Mouse (Mus musculus) heart, embryonic 13.5 days (tissue): ENCODE measurements around the gene Tacc2. TPM values are rescaled to one million over a fixed set of nuclear protein-coding genes. Genes with fewer than 3 reads are reported as not detected.

Experiments used
- ATAC-seq: fragments of 200-750 bp; cut with Nextera tagmentation; 2 replicates; pipeline ENCODE4 v1.8.0; 2017; ENCODE audit warnings: moderate TSS enrichment; ENCODE audit not compliant: insufficient number of reproducible peaks, low FRiP score, low TSS enrichment; ENCODE audit errors: extremely low read depth
- H3K27ac ChIP-seq: fragments of 300-500 bp; sonication (generic); replicated peaks from 2 replicates; pipeline ENCODE4 v1.5.1; 2015; ENCODE audit warnings: moderate library complexity, mild to moderate bottlenecking, inconsistent platforms
- H3K27me3 ChIP-seq: fragments of 300-500 bp; sonication (generic); replicated peaks from 2 replicates; pipeline ENCODE4 v1.6.1; 2015; ENCODE audit warnings: mild to moderate bottlenecking, inconsistent platforms
- H3K36me3 ChIP-seq: fragments of 300-500 bp; sonication (generic); 2 replicates; pipeline ENCODE4 v1.6.1; 2015; ENCODE audit warnings: mild to moderate bottlenecking, inconsistent platforms
- H3K4me1 ChIP-seq: fragments of 300-500 bp; sonication (generic); 2 replicates; pipeline ENCODE4 v1.6.1; 2015; ENCODE audit warnings: inconsistent platforms
- H3K4me2 ChIP-seq: fragments of 300-500 bp; sonication (generic); 2 replicates; pipeline ENCODE4 v1.6.1; 2015; ENCODE audit warnings: inconsistent platforms, mild to moderate bottlenecking, moderate library complexity
- H3K4me3 ChIP-seq: fragments of 300-500 bp; sonication (generic); 2 replicates; pipeline ENCODE4 v1.5.1; 2015; ENCODE audit warnings: moderate library complexity, mild to moderate bottlenecking, inconsistent platforms
- H3K9ac ChIP-seq: fragments of 300-500 bp; sonication (generic); 2 replicates; pipeline ENCODE4 v1.6.1; 2015; ENCODE audit warnings: inconsistent platforms, mild to moderate bottlenecking, moderate library complexity
- H3K9me3 ChIP-seq: fragments of 300-500 bp; sonication (generic); 2 replicates; pipeline ENCODE4 v1.6.1; 2016; ENCODE audit warnings: inconsistent platforms
- WGBS: fragments of 180-500 bp; shearing (Covaris S2); methylation state at CpG from one replicate; pipeline ENCODE4 v1.1.7; 2015; ENCODE audit warnings: mixed read lengths; 5-methylcytosine and 5-hydroxymethylcytosine counted together
- polyA plus RNA-seq: library from polyadenylated mRNA; unstranded; fragments of >200 nt; fragmentation: Nextera tagmentation; extraction: Ambion mirVana; gene quantifications from 2 replicates; pipeline ENCODE4 v1.2.1, GENCODE M21; 2015

Tacc2 gene
- polyA plus RNA-seq, 1 experiment from 2014 or later, result 42.5 TPM

DNA sequence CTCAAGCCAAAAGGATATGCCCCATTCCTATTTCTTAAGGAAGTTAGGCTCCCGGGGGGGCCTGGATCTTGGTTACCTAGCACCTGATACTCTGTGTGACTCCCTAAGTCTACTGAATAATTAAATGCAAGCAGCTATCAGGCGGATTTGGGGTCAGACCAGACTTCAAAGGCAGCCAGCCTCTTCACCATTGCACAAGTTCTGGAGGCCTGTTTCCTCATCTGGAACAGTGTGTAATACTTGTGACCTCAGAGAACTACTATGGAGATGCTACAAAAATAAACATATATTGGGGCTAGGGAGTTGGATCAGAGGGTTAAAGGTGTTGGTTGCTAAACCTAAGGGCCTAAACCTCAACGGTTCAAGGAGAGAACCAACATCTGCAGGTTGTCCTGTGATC, 59.0 kb downstream of the Tacc2 start:
- 72% methylated on average over 3 of the region's 3 CpGs for WGBS

DNA sequence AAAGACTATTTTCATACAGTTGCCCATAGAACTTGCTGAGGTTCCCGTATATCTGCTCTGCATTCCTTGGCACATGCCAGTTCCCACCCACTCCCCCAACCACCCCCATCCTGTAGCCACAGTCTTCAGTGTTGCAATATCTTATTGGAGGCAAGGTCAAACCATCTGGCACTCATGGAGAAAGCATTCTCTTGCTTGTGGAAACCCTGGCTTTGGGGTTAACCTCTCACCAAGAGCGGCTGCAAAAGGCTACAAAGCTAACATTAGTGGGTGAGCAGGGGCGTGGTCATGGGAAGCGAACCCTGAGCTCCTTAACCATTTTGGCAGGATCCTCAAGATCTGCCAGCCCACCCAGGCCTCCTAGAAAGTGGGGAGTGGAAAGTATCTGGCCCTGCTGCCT, 59.7 kb downstream of the Tacc2 start:
- no peaks in the 10 kb centered on the region for H3K27me3 ChIP-seq
- no peak for ATAC-seq

More for the DNA sequence above, 59.0 kb downstream of the Tacc2 start:
- Histone ChIP-seq H3K4me2 (no peak overlapping the region), H3K9me3 (no peaks in the 10 kb centered on the region), H3K27me3 (no peaks in the 10 kb centered on the region), H3K4me1 (peaks cover 54% of the 10 kb centered on the region), H3K4me3 (no peak overlapping the region), H3K9ac (no peak overlapping the region), H3K36me3 (no peaks in the 10 kb centered on the region), H3K27ac (no peak overlapping the region)
- ATAC-seq, result no peak

GRCm38 (mm10) chr7:130637811-130638210, 60.6 kb downstream of the Tacc2 start:
- no peaks in the 10 kb centered on the region for H3K27me3 ChIP-seq
- 0 out of 2 replicates have a peak overlapping the region, but pooled peaks have one; percentile 37 for H3K9ac ChIP-seq
- no peak overlapping the region for H3K4me3 ChIP-seq
- ATAC-seq, result no peak
- H3K4me2 ChIP-seq, result no peak overlapping the region
- H3K9me3 ChIP-seq, result no peaks in the 10 kb centered on the region
- H3K27ac ChIP-seq, result peak overlapping the region; percentile 38; the same call in 1 of the 2 replicates
- WGBS, result 36% methylated on average over 6 of the region's 6 CpGs
- peaks cover 41% of the 10 kb centered on the region for H3K4me1 ChIP-seq
- no peaks in the 10 kb centered on the region for H3K36me3 ChIP-seq

More for the DNA sequence above, 59.7 kb downstream of the Tacc2 start:
- 76% methylated on average over 4 of the region's 4 CpGs for WGBS
- H3K4me1 ChIP-seq, result peaks cover 47% of the 10 kb centered on the region
- no peak overlapping the region for H3K4me2 ChIP-seq
- no peak overlapping the region for H3K9ac ChIP-seq
- H3K4me3 ChIP-seq, result no peak overlapping the region
- H3K9me3 ChIP-seq, result no peaks in the 10 kb centered on the region
- H3K27ac ChIP-seq, result no peak overlapping the region
- no peaks in the 10 kb centered on the region for H3K36me3 ChIP-seq

DNA sequence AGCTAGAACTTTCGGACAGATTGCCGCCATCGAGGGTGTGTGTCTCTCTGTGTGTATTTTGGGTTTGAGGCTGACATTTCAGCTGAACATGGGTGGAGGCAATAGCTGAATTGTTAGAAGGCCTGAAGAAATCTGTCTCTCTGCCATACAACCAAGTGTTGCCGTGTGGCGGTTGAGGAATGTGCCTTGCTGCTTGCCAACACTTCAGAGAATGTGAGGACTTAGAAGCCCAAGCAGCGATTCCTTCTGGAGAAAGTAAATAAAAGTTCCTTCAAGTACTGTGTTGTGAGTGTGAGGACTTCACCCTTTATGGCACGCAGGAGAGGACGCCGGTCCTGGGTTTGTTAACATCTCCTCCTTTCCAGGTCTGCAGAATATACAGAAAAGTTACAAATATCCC, 63.4 kb downstream of the Tacc2 start:
- Histone ChIP-seq H3K9me3 (no peaks in the 10 kb centered on the region), H3K4me1 (peaks cover 44% of the 10 kb centered on the region), H3K9ac (no peak overlapping the region), H3K27ac (no peak overlapping the region), H3K36me3 (no peaks in the 10 kb centered on the region), H3K4me3 (no peak overlapping the region), H3K4me2 (no peak overlapping the region), H3K27me3 (no peaks in the 10 kb centered on the region)
- 69% methylated on average over 9 of the region's 9 CpGs for WGBS
- ATAC-seq, result no peak

GRCm38 (mm10) chr7:130645332-130645993, 68.2 kb downstream of the Tacc2 start:
- ATAC-seq, result peak; percentile 3; the same call in 1 of the 2 replicates
- Histone ChIP-seq H3K4me2 (peak overlapping the region; percentile 84), H3K4me1 (peaks cover 59% of the 10 kb centered on the region), H3K27ac (peak overlapping the region; percentile 100), H3K4me3 (peak overlapping the region; percentile 77), H3K9me3 (no peaks in the 10 kb centered on the region), H3K27me3 (no peaks in the 10 kb centered on the region), H3K36me3 (no peaks in the 10 kb centered on the region), H3K9ac (peak overlapping the region; percentile 98)
- WGBS, result 9% methylated on average over 15 of the region's 15 CpGs

GRCm38 (mm10) chr7:130645994-130646761, 68.9 kb downstream of the Tacc2 start:
- H3K36me3 ChIP-seq, result no peaks in the 10 kb centered on the region
- H3K9ac ChIP-seq, result peak overlapping the region; percentile 98
- no peaks in the 10 kb centered on the region for H3K27me3 ChIP-seq
- peaks cover 60% of the 10 kb centered on the region for H3K4me1 ChIP-seq
- H3K27ac ChIP-seq, result peak overlapping the region; percentile 100
- peak; percentile 61 for ATAC-seq
- H3K9me3 ChIP-seq, result no peaks in the 10 kb centered on the region
- H3K4me3 ChIP-seq, result peak overlapping the region; percentile 77
- H3K4me2 ChIP-seq, result peak overlapping the region; percentile 84
- under 1% methylated on average over 55 of the region's 55 CpGs for WGBS

DNA sequence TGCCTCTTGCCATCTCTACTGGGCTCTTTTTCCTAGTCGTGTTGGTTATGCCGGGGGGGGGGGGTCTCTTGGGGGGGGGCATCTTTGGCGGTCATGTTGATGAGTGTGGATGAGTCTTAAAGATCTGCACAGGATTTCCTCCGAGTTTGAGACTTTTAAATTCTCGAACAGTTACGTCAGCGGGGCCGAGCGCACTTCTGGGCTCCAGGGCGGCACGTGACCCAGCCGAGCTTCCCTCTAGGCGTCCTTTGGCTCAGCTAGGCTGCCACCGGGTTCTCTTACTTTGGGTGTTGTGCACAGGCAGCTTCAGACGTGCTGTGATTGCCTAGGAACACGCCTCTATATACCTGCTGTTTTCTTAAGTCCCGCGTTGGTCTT, 69.5 kb downstream of the Tacc2 start:
- Histone ChIP-seq H3K36me3 (no peaks in the 10 kb centered on the region), H3K4me1 (peaks cover 64% of the 10 kb centered on the region), H3K4me2 (peak overlapping the region; percentile 84), H3K27me3 (no peaks in the 10 kb centered on the region), H3K27ac (peak overlapping the region; percentile 100), H3K4me3 (peak overlapping the region; percentile 77), H3K9ac (peak overlapping the region; percentile 98), H3K9me3 (no peaks in the 10 kb centered on the region)
- ATAC-seq, result peak; percentile 51; the same call in 1 of the 2 replicates
- under 1% methylated on average over 18 of the region's 18 CpGs for WGBS

GRCm38 (mm10) chr7:130648061-130648460, 70.8 kb downstream of the Tacc2 start:
- H3K9ac ChIP-seq, result peak overlapping the region; percentile 98

DNA sequence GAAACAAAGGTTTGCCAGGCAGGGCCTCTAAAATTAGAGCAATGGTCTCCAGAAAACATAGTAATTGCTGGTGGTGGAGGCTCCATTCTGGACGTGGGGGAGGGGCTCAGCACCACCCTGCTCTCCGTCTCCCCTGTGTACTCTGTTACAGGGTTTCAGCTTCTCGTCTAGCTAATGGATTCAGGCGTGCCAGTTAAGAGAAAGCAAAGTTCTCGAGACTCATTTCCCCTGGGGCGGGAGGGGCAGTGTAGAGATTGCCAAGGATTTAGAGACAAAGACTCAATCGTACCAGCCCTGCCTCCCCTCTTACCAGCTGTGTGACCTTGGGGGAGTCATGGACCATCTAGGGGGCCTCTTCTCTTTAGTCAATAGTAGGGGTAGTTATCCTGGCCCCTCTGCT, 72.0 kb downstream of the Tacc2 start:
- no peak for ATAC-seq
- Histone ChIP-seq H3K36me3 (no peaks in the 10 kb centered on the region), H3K4me3 (no peak overlapping the region), H3K27me3 (no peaks in the 10 kb centered on the region), H3K9me3 (no peaks in the 10 kb centered on the region), H3K9ac (peak overlapping the region; percentile 98), H3K4me2 (peak overlapping the region; percentile 84), H3K27ac (peak overlapping the region; percentile 100), H3K4me1 (peaks cover 81% of the 10 kb centered on the region)
- WGBS, result 26% methylated on average over 7 of the region's 7 CpGs

More at GRCm38 (mm10) chr7:130648061-130648460, 70.8 kb downstream of the Tacc2 start:
- no peak for ATAC-seq
- Histone ChIP-seq H3K9me3 (no peaks in the 10 kb centered on the region), H3K27ac (peak overlapping the region; percentile 100), H3K4me1 (peaks cover 75% of the 10 kb centered on the region), H3K4me2 (peak overlapping the region; percentile 84), H3K36me3 (no peaks in the 10 kb centered on the region), H3K4me3 (peak overlapping the region; percentile 77), H3K27me3 (no peaks in the 10 kb centered on the region)
- WGBS, result 56% methylated on average over 4 of the region's 4 CpGs

DNA sequence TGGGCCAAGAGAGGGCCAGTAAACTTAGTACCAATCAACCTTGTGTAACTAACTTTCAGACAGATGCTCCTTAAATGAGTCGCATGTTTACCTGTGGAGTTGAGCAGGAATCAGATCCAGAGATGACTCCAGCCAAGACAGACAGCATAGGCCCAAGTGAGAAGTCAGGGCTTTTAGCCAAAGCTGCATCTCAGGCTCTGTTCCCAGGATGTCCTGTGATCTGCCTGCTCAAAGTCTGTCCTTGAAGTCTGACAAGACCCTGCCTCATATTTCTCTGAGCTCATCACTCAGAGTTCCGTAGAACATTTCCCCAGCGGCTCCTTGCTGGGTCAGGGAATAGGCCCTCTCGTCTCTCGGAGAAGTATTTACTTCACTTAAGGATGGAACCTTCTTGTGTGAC, 73.4 kb downstream of the Tacc2 start:
- WGBS, result 79% methylated on average over 5 of the region's 5 CpGs
- no peak overlapping the region for H3K4me3 ChIP-seq
- peak overlapping the region; percentile 17; the same call in 1 of the 2 replicates for H3K27ac ChIP-seq
- no peaks in the 10 kb centered on the region for H3K36me3 ChIP-seq
- no peaks in the 10 kb centered on the region for H3K27me3 ChIP-seq
- H3K9me3 ChIP-seq, result no peaks in the 10 kb centered on the region
- no peak for ATAC-seq
- peaks cover 85% of the 10 kb centered on the region for H3K4me1 ChIP-seq
- H3K4me2 ChIP-seq, result no peak overlapping the region
- peak overlapping the region; percentile 54 for H3K9ac ChIP-seq

DNA sequence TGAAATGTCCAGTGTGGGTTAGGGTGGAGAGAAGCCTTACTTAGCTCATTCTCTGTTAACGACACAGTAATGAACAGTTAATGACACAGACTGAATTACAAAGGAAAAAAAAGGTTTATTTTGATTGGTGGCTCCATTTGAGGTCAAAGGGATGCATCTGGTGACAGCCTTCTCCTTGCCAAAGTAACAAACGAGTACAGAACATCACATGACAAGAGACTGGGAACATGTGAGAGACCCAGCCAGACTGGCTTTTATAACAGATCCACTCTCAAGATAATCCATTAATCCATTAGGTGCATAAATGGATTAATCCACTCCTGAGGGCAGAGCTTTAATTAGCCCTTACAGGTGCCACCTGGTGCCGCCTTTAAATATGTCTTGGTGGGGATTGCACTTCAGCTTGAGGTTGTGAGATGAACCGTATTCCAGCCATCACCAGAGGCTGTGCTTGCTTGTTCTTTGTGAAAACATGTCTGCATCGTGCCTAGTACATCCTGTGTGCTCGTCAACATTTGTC, 75.9 kb downstream of the Tacc2 start:
- H3K4me3 ChIP-seq, result no peak overlapping the region
- peaks cover 98% of the 10 kb centered on the region for H3K4me1 ChIP-seq
- H3K4me2 ChIP-seq, result no peak overlapping the region
- H3K9me3 ChIP-seq, result no peaks in the 10 kb centered on the region
- no peaks in the 10 kb centered on the region for H3K36me3 ChIP-seq
- peak overlapping the region; percentile 12; the same call in 1 of the 2 replicates for H3K9ac ChIP-seq
- H3K27me3 ChIP-seq, result no peaks in the 10 kb centered on the region
- no peak for ATAC-seq
- H3K27ac ChIP-seq, result peak overlapping the region; percentile 87
- WGBS, result 70% methylated on average over 6 of the region's 6 CpGs
